10 mouse cellular contexts compared by ENCODE assay signal in genomic region chr16:35869656-35870055, GRCm38 (mm10). TPM values are rescaled to one million over a fixed set of nuclear protein-coding genes. Genes with fewer than 3 reads are reported as not detected.
DNase-seq lines count a peak whose midpoint lies in the region; ATAC-seq and TF ChIP-seq lines count a peak whose summit lies in the region.
"Had no signal": no experiment of that assay in that cellular context is flagged by ENCODE, and none has a peak within 500 bp of the region (broad histone marks: within the 10 kb centered on the region; RNA-seq: fewer than 3 reads in every experiment).

No protein-coding gene starts in this region.

- ATAC-seq in liver, embryonic 11.5 days (replicated peaks; ENCODE audit: low FRiP score), result no peak
- 0 out of 2 replicates have a peak, but pooled peaks have one; percentile 10 for ATAC-seq in stomach, postnatal 0 days (ENCODE audit: low FRiP score, low TSS enrichment)

- peak overlapping the region; percentile 82 for H3K27ac ChIP-seq in kidney, adult 2 months (ENCODE audit: insufficient read depth, low read depth, low read length)
- H3K27ac ChIP-seq in spleen, adult 2 months (ENCODE audit: insufficient read depth, low read length), result peak overlapping the region; percentile 51
- no peak overlapping the region for H3K27ac ChIP-seq in liver, embryonic 11.5 days (ENCODE audit: low read depth, low read length)
- H3K27ac ChIP-seq in stomach, postnatal 0 days (replicated peaks), result no peak overlapping the region
- H3K27ac ChIP-seq in left cerebral cortex, adult 2 months, result no peak overlapping the region
- H3K27ac ChIP-seq: neural tube, embryonic 13.5 days had no signal

- TF ChIP-seq POLR2A in kidney, adult 2 months (IDR thresholded peaks at IDR 0.05; ENCODE audit: low read depth, low read length), result no peak
- TF ChIP-seq POLR2A in spleen, adult 2 months (IDR thresholded peaks at IDR 0.05; ENCODE audit: low read depth, low read length), result no peak

- no peaks in the 10 kb centered on the region for H3K36me3 ChIP-seq in kidney, adult 2 months (ENCODE audit: control insufficient read depth, insufficient read depth, low read length)
- H3K36me3 ChIP-seq in spleen, adult 2 months (ENCODE audit: control insufficient read depth, insufficient read depth, low read length), result peaks cover 14% of the 10 kb centered on the region
- H3K36me3 ChIP-seq in liver, embryonic 11.5 days (ENCODE audit: control insufficient read depth, insufficient read depth, low read length), result no peaks in the 10 kb centered on the region
- no peaks in the 10 kb centered on the region for H3K36me3 ChIP-seq in stomach, postnatal 0 days (ENCODE audit: control insufficient read depth, insufficient read depth, low read length)
- H3K36me3 ChIP-seq: neural tube, embryonic 13.5 days had no signal

- no peak for TF ChIP-seq CTCF in kidney, adult 2 months (conservative IDR thresholded peaks at IDR 0.05; ENCODE audit: insufficient read depth, insufficient read length, low read depth, low read length)
- TF ChIP-seq CTCF in spleen, adult 2 months (IDR thresholded peaks at IDR 0.05; ENCODE audit: extremely low read depth, insufficient read depth, insufficient read length, insufficient replicate concordance), result no peak
- TF ChIP-seq CTCF in stomach, postnatal 0 days (IDR thresholded peaks at IDR 0.05; ENCODE audit: low read depth), result no peak
- no peak for TF ChIP-seq CTCF in left cerebral cortex, adult 2 months (IDR thresholded peaks at IDR 0.05)

- H3K9ac ChIP-seq in liver, embryonic 11.5 days (ENCODE audit: low read depth, low read length), result no peak overlapping the region
- H3K9ac ChIP-seq in stomach, postnatal 0 days (ENCODE audit: low read length), result no peak overlapping the region
- H3K9ac ChIP-seq: neural tube, embryonic 13.5 days had no signal

- 71% methylated on average over 6 of the region's 6 CpGs for WGBS in kidney, adult 2 months
- WGBS in spleen, adult 2 months, result 24% methylated on average over 6 of the region's 6 CpGs
- WGBS in liver, embryonic 11.5 days, result 65% methylated on average over 6 of the region's 6 CpGs
- WGBS in stomach, postnatal 0 days, result 68% methylated on average over 6 of the region's 6 CpGs

- no peak for DNase-seq in kidney, adult 2 months
- no peak for DNase-seq in kidney, postnatal 25 days
- no peak for DNase-seq in spleen, adult 2 months (ENCODE audit: low read depth in 1 of 2, low spot score in 2 of 2)
- DNase-seq in spleen, adult 12 weeks (ENCODE audit: low spot score), result no peak
- DNase-seq in liver, embryonic 11.5 days (ENCODE audit: low spot score), result no peak
- no peak for DNase-seq in stomach, postnatal 0 days (ENCODE audit: low spot score)
- DNase-seq in retina, embryonic 14.5 days (ENCODE audit: low spot score), result no peak
- DNase-seq in left cerebral cortex, adult 2 months (ENCODE audit: extremely low spot score in 1 of 2, low spot score in 2 of 2), result no peak

- intact Hi-C loops in left cerebral cortex, adult 2 months (cut with DNase I), result no loop called here

- no peaks in the 10 kb centered on the region for H3K9me3 ChIP-seq in liver, embryonic 11.5 days (ENCODE audit: control insufficient read depth, low read length)
- H3K9me3 ChIP-seq in stomach, postnatal 0 days (ENCODE audit: control insufficient read depth, low read length), result no peaks in the 10 kb centered on the region
- H3K9me3 ChIP-seq: G1E; neural tube, embryonic 13.5 days had no signal

- peak overlapping the region; percentile 23 for H3K4me3 ChIP-seq in kidney, adult 2 months (ENCODE audit: insufficient read depth, low read depth, low read length)
- peak overlapping the region; percentile 18 for H3K4me3 ChIP-seq in spleen, adult 2 months (ENCODE audit: extremely low read depth, insufficient read depth, insufficient read length)
- H3K4me3 ChIP-seq in liver, embryonic 11.5 days (ENCODE audit: low read depth, low read length), result no peak overlapping the region
- no peak overlapping the region for H3K4me3 ChIP-seq in stomach, postnatal 0 days (ENCODE audit: low read depth, low read length)
- H3K4me3 ChIP-seq in left cerebral cortex, adult 2 months, result no peak overlapping the region

- H3K4me2 ChIP-seq in liver, embryonic 11.5 days, result peak overlapping the region; percentile 42; the same call in 1 of the 2 replicates
- H3K4me2 ChIP-seq in stomach, postnatal 0 days (replicated peaks; ENCODE audit: low read depth), result peak overlapping the region; percentile 79; the same call in 1 of the 2 replicates

- H3K27me3 ChIP-seq in kidney, adult 2 months (replicated peaks; ENCODE audit: control insufficient read depth, insufficient read depth, low read length), result no peaks in the 10 kb centered on the region
- H3K27me3 ChIP-seq in spleen, adult 2 months (ENCODE audit: control insufficient read depth, insufficient read depth, low read length), result no peaks in the 10 kb centered on the region
- peaks cover 26% of the 10 kb centered on the region for H3K27me3 ChIP-seq in liver, embryonic 11.5 days (replicated peaks; ENCODE audit: control insufficient read depth, insufficient read depth, low read length)
- no peaks in the 10 kb centered on the region for H3K27me3 ChIP-seq in stomach, postnatal 0 days (ENCODE audit: control insufficient read depth, insufficient read depth, low read length)

- no peaks in the 10 kb centered on the region for H3K4me1 ChIP-seq in kidney, adult 2 months (ENCODE audit: control insufficient read depth, insufficient read depth, low read length)
- H3K4me1 ChIP-seq in spleen, adult 2 months (ENCODE audit: control insufficient read depth, insufficient read depth, insufficient read length), result peaks cover 7% of the 10 kb centered on the region; the same call in 1 of the 2 replicates
- peaks cover 9% of the 10 kb centered on the region for H3K4me1 ChIP-seq in liver, embryonic 11.5 days (replicated peaks; ENCODE audit: control insufficient read depth, insufficient read depth, low read length)
- H3K4me1 ChIP-seq in stomach, postnatal 0 days (replicated peaks; ENCODE audit: control insufficient read depth, insufficient read depth), result no peaks in the 10 kb centered on the region

- no peak for TF ChIP-seq EP300 in stomach, postnatal 0 days (optimal IDR thresholded peaks at IDR 0.05)

RNA-seq across cellular contexts. Expression of gene Parp14, which starts 1.7 kb away (rescaled TPM):
- 3.8 and 5.3 TPM in 2 replicates for polyA plus RNA-seq in kidney, adult 2 months (2012; rRNA removed)
- 8.0 and 8.1 TPM in 2 replicates for polyA plus RNA-seq in spleen, adult 2 months (2012; rRNA removed)
- polyA plus RNA-seq in liver, embryonic 11.5 days (2014; fragmentation: Nextera tagmentation; extraction: Ambion mirVana), result 0.70 and 1.3 TPM in 2 replicates
- polyA plus RNA-seq in stomach, postnatal 0 days (2015; fragmentation: Nextera tagmentation; extraction: Ambion mirVana), result 1.4 and 1.7 TPM in 2 replicates
- total RNA-seq in left cerebral cortex, adult 2 months (2021), result 1 to 10 TPM; 1.1 to 1.4 TPM

Comparison
In these comparisons a context has a peak if more than half of its experiments do, and no peak if none do; other contexts are left out.
1. H3K27ac ChIP-seq: peak in kidney, adult 2 months (single experiment) and spleen, adult 2 months (single experiment); none in liver, embryonic 11.5 days (single experiment), stomach, postnatal 0 days (single experiment) and left cerebral cortex, adult 2 months (single experiment).
2. H3K4me3 ChIP-seq: peak in kidney, adult 2 months (single experiment) and spleen, adult 2 months (single experiment); none in liver, embryonic 11.5 days (single experiment), stomach, postnatal 0 days (single experiment) and left cerebral cortex, adult 2 months (single experiment).